Mouse (Mus musculus): ENCODE data around the gene Mak.
A peak's percentile ranks its signal among the peaks of the same experiment; 100 is the strongest.

Gene Mak

GRCm38 (mm10) chr13:41077921-41078320 is 1.6 kb downstream of the Mak start:
- no peak for ATAC-seq (ENCODE audit: insufficient number of reproducible peaks, low FRiP score, low TSS enrichment)

GRCm38 (mm10) chr13:41073819-41074218 is 5.7 kb downstream of the Mak start:
- no peak for ATAC-seq (ENCODE audit: insufficient number of reproducible peaks, low FRiP score, low TSS enrichment)

GRCm38 (mm10) chr13:41071617-41072016 is 7.9 kb downstream of the Mak start:
- ATAC-seq (ENCODE audit: insufficient number of reproducible peaks, low FRiP score, low TSS enrichment) = no peak

- ATAC-seq (ENCODE audit: insufficient number of reproducible peaks, low FRiP score, low TSS enrichment) = no peak
These were observed 11.9 kb downstream of the Mak start for GRCm38 (mm10) chr13:41067618-41068017.

GRCm38 (mm10) chr13:41051965-41052364 is 27.5 kb downstream of the Mak start:
- ATAC-seq (ENCODE audit: insufficient number of reproducible peaks, low FRiP score, low TSS enrichment) = no peak

- no peak for ATAC-seq (ENCODE audit: insufficient number of reproducible peaks, low FRiP score, low TSS enrichment)
These were observed 32.2 kb downstream of the Mak start for GRCm38 (mm10) chr13:41047280-41047679.

- ATAC-seq (ENCODE audit: insufficient number of reproducible peaks, low FRiP score, low TSS enrichment) = no peak
These were observed 33.6 kb downstream of the Mak start for GRCm38 (mm10) chr13:41045901-41046300.

- no peak for ATAC-seq (ENCODE audit: insufficient number of reproducible peaks, low FRiP score, low TSS enrichment)
These were observed 37.0 kb downstream of the Mak start for GRCm38 (mm10) chr13:41042511-41042910.

GRCm38 (mm10) chr13:41030098-41030497 is 49.4 kb downstream of the Mak start:
- no peak for ATAC-seq (ENCODE audit: insufficient number of reproducible peaks, low FRiP score, low TSS enrichment)

GRCm38 (mm10) chr13:41022099-41022498 is 57.4 kb downstream of the Mak start:
- no peak for ATAC-seq (ENCODE audit: insufficient number of reproducible peaks, low FRiP score, low TSS enrichment)

GRCm38 (mm10) chr13:41021607-41022006 is 57.9 kb downstream of the Mak start:
- ATAC-seq (ENCODE audit: insufficient number of reproducible peaks, low FRiP score, low TSS enrichment) = no peak

- no peak for ATAC-seq (ENCODE audit: insufficient number of reproducible peaks, low FRiP score, low TSS enrichment)
These were observed 59.0 kb downstream of the Mak start for GRCm38 (mm10) chr13:41020494-41020893.

GRCm38 (mm10) chr13:41018756-41019591 is 60.5 kb downstream of the Mak start:
- no peak for ATAC-seq (ENCODE audit: insufficient number of reproducible peaks, low FRiP score, low TSS enrichment)

- no peak for ATAC-seq (ENCODE audit: insufficient number of reproducible peaks, low FRiP score, low TSS enrichment)
These were observed 61.3 kb downstream of the Mak start for GRCm38 (mm10) chr13:41018236-41018635.

- no peak for ATAC-seq (ENCODE audit: insufficient number of reproducible peaks, low FRiP score, low TSS enrichment)
These were observed 61.7 kb downstream of the Mak start for GRCm38 (mm10) chr13:41017832-41018231.

- no peak for ATAC-seq (ENCODE audit: insufficient number of reproducible peaks, low FRiP score, low TSS enrichment)
These were observed 62.6 kb downstream of the Mak start for GRCm38 (mm10) chr13:41016797-41017405.

- peak; percentile 97 for ATAC-seq (ENCODE audit: insufficient number of reproducible peaks, low FRiP score, low TSS enrichment)
These were observed 63.5 kb downstream of the Mak start, which contains the start of gene Tmem14c for GRCm38 (mm10) chr13:41015829-41016634. Tmem14c (plus strand) TSS chr13:41016292.

- no peak for ATAC-seq (ENCODE audit: insufficient number of reproducible peaks, low FRiP score, low TSS enrichment)
These were observed 70.6 kb downstream of the Mak start for GRCm38 (mm10) chr13:41008946-41009345.

GRCm38 (mm10) chr13:41008271-41008670 is 71.2 kb downstream of the Mak start:
- no peak for ATAC-seq (ENCODE audit: insufficient number of reproducible peaks, low FRiP score, low TSS enrichment)

- no peak for ATAC-seq (ENCODE audit: insufficient number of reproducible peaks, low FRiP score, low TSS enrichment)
These were observed 73.3 kb downstream of the Mak start for GRCm38 (mm10) chr13:41006244-41006643.

- ATAC-seq (ENCODE audit: insufficient number of reproducible peaks, low FRiP score, low TSS enrichment) = no peak
These were observed 77.5 kb downstream of the Mak start for GRCm38 (mm10) chr13:41002001-41002400.

All from cerebellum, adult (tissue).